Mouse (Mus musculus) spleen, postnatal 4 days (tissue): ENCODE measurements around the gene Tes.
"Not testable (repeated sequence)": the region's sequence is repeated elsewhere in the genome, so short reads cannot be mapped to it uniquely, and the experiment has no call there.

ENCODE experiments used
- DNase-seq, 2 experiments: peaks; one replicate each; pipeline ENCODE4 v3.0.0; 2022; ENCODE audit warnings: low spot score in 2 of 2

The Tes gene

GRCm38 (mm10) chr6:17064936-17065790 lies at the start of gene Tes:
Tes (plus strand) TSS chr6:17065149.
- peak; percentile 73 to 86 for DNase-seq

GRCm38 (mm10) chr6:17025886-17026285 lies 39.1 kb upstream of the Tes start:
- no peak for DNase-seq

- no peak for DNase-seq
Measured at GRCm38 (mm10) chr6:17027572-17027971, 37.4 kb upstream of the Tes start.

- DNase-seq: peak in 1 of 2 experiments; percentile 15
Measured at GRCm38 (mm10) chr6:17028809-17029208, 36.1 kb upstream of the Tes start.

GRCm38 (mm10) chr6:17032231-17032728 lies 32.7 kb upstream of the Tes start:
- DNase-seq: no peak

GRCm38 (mm10) chr6:17034095-17034494 lies 30.9 kb upstream of the Tes start:
- DNase-seq: no peak

- DNase-seq: no peak
Measured at GRCm38 (mm10) chr6:17035228-17035627, 29.7 kb upstream of the Tes start.

GRCm38 (mm10) chr6:17051432-17052025 lies 13.4 kb upstream of the Tes start:
- no peak for DNase-seq

- DNase-seq: no peak
Measured at GRCm38 (mm10) chr6:17053028-17053660, 11.8 kb upstream of the Tes start.

GRCm38 (mm10) chr6:17054781-17055180 lies 10.2 kb upstream of the Tes start:
- DNase-seq: no peak

- DNase-seq: no peak
Measured at GRCm38 (mm10) chr6:17055659-17056058, 9.3 kb upstream of the Tes start.

- no peak for DNase-seq
Measured at GRCm38 (mm10) chr6:17059501-17059900, 5.4 kb upstream of the Tes start.

GRCm38 (mm10) chr6:17060154-17060553 lies 4.8 kb upstream of the Tes start:
- DNase-seq: no peak

GRCm38 (mm10) chr6:17061826-17062225 lies 3.1 kb upstream of the Tes start:
- DNase-seq: not testable (repeated sequence)

- no peak for DNase-seq
Measured at GRCm38 (mm10) chr6:17062366-17062765, 2.6 kb upstream of the Tes start.

GRCm38 (mm10) chr6:17065791-17066169 lies 831 bp downstream of the Tes start:
- no peak for DNase-seq

- no peak for DNase-seq
Measured at GRCm38 (mm10) chr6:17066211-17066940, 1.4 kb downstream of the Tes start.

- DNase-seq: no peak
Measured at GRCm38 (mm10) chr6:17071899-17072298, 7.0 kb downstream of the Tes start.

GRCm38 (mm10) chr6:17072338-17072737 lies 7.4 kb downstream of the Tes start:
- DNase-seq: no peak

GRCm38 (mm10) chr6:17072763-17073484 lies 8.0 kb downstream of the Tes start:
- DNase-seq: no peak

GRCm38 (mm10) chr6:17077270-17077669 lies 12.3 kb downstream of the Tes start:
- no peak for DNase-seq
